Mouse (Mus musculus) hindbrain, embryonic 11.5 days (tissue): ENCODE measurements around the gene Bcl2a1d. TPM values are rescaled to one million over a fixed set of nuclear protein-coding genes. Genes with fewer than 3 reads are reported as not detected.
"Not testable (repeated sequence)": the region's sequence is repeated elsewhere in the genome, so short reads cannot be mapped to it uniquely, and the experiment has no call there.

Source experiments
- ATAC-seq: fragments of 200-750 bp; cut with Nextera tagmentation; 2 replicates; pipeline ENCODE4 v1.8.0; 2017; ENCODE audit warnings: mild to moderate bottlenecking, moderate TSS enrichment, moderate library complexity; ENCODE audit not compliant: low FRiP score
- DNase-seq: peaks from one replicate; pipeline ENCODE4 v3.0.0-alpha.2; 2015; ENCODE audit warnings: low spot score
- H3K27ac ChIP-seq: fragments of 300-500 bp; sonication (generic); 2 replicates; pipeline ENCODE4 v1.5.1; 2014; ENCODE audit warnings: mild to moderate bottlenecking, low read depth, low read length
- H3K27me3 ChIP-seq: fragments of 300-500 bp; sonication (generic); 2 replicates; pipeline ENCODE4 v1.6.1; 2014; ENCODE audit warnings: mild to moderate bottlenecking, low read length, moderate library complexity, mixed read lengths; ENCODE audit not compliant: control insufficient read depth, insufficient read depth
- H3K36me3 ChIP-seq: fragments of 300-500 bp; sonication (generic); 2 replicates; pipeline ENCODE4 v1.6.1; 2014; ENCODE audit warnings: mild to moderate bottlenecking, low read length, moderate library complexity, mixed read lengths; ENCODE audit not compliant: control insufficient read depth, insufficient read depth
- H3K4me1 ChIP-seq: fragments of 300-500 bp; sonication (generic); replicated peaks from 2 replicates; pipeline ENCODE4 v1.6.1; 2014; ENCODE audit warnings: low read length, mixed read lengths; ENCODE audit not compliant: control insufficient read depth, insufficient read depth
- H3K4me2 ChIP-seq: fragments of 300-500 bp; sonication (generic); replicated peaks from 2 replicates; pipeline ENCODE4 v1.6.1; 2014; ENCODE audit warnings: mild to moderate bottlenecking, low read depth, low read length
- H3K4me3 ChIP-seq: fragments of 300-500 bp; sonication (generic); 2 replicates; pipeline ENCODE4 v1.5.1; 2014; ENCODE audit warnings: low read depth, low read length
- H3K9ac ChIP-seq: fragments of 300-500 bp; sonication (generic); 2 replicates; pipeline ENCODE4 v1.6.1; 2014; ENCODE audit warnings: low read depth, low read length
- H3K9me3 ChIP-seq: fragments of 300-500 bp; sonication (generic); 2 replicates; pipeline ENCODE4 v1.6.1; 2016; ENCODE audit warnings: low read length; ENCODE audit not compliant: control insufficient read depth
- WGBS: fragments of 180-500 bp; shearing (Covaris S2); extraction: QIAGEN DNeasy Blood & Tissue Kit; methylation state at CpG from one replicate; pipeline ENCODE4 v1.1.7; 2014; 5-methylcytosine and 5-hydroxymethylcytosine counted together
- polyA plus RNA-seq: library from polyadenylated mRNA; unstranded; fragments of >200 nt; fragmentation: Nextera tagmentation; extraction: Ambion mirVana; gene quantifications from 2 replicates; pipeline ENCODE4 v1.2.1, GENCODE M21; 2014

Bcl2a1d gene
- polyA plus RNA-seq, 1 experiment from 2014 or later: not detected

DNA sequence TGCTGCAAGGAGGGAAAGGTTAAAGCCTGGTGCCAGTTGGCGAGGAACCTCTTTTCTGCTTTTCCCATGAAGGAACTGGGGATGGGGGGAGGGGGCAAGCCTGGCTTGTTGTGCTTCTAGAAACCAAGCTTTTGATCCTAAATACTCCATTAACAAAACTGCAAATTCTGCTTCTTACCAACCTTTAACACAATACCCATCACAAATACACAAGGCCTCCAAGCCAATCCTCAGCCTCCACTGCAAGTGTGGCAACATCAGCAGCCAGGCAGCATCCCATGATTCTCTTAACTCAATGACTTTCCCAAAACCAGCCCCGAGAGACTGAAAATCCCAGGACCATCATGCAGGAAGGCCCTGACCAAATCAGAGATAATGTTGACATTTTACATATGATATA, 21.3 kb downstream of the Bcl2a1d start:
- not testable (repeated sequence) for H3K9ac ChIP-seq, DNase-seq, H3K36me3 ChIP-seq, H3K9me3 ChIP-seq, H3K27me3 ChIP-seq, ATAC-seq, H3K4me1 ChIP-seq, H3K4me2 ChIP-seq, H3K27ac ChIP-seq, H3K4me3 ChIP-seq
- WGBS: 91% methylated on average over 2 of the region's 2 CpGs

DNA sequence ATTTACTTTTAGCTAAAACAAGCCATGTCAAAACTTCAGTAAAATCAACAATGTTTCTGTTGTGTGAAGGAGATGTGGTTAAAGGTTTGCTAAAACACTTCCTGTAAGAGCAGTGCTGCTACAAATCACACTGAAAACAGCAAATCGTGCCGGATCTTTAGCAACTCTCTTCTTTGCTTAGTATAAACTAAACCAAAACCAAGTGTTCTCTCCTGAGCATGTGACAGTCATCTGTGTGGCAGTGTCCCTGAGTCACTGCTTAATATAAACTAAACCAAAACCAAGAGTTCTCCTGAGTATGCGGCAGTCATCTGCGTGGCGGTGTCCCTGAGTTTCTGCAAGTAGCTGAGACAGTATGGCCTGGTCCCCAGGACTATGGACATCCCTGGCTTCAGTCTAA, 21.9 kb downstream of the Bcl2a1d start:
- not testable (repeated sequence) for H3K9ac ChIP-seq, DNase-seq, H3K36me3 ChIP-seq, H3K4me1 ChIP-seq, H3K27ac ChIP-seq, H3K4me2 ChIP-seq, H3K9me3 ChIP-seq, ATAC-seq, H3K27me3 ChIP-seq, H3K4me3 ChIP-seq
- WGBS: 94% methylated on average over 5 of the region's 5 CpGs

DNA sequence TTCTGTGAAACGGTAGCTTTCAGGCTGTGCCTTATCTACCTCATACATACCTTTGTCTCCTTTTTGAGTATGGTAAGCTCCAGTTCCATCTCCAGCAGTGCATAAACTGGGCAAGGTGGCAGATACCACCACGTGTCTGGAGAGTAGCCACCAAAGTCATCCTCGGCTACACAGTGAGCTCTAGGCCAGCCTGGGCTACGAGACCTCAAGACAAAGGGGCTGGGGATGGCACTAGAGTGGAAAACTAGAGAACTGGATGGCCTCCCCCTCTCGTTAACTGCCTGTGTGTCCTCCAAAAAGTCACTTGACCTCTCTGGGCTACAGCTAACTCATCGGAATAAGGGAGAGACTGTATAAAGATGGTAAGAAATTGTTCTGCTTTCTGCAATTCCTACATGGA, 22.4 kb downstream of the Bcl2a1d start:
- H3K9me3 ChIP-seq: no peaks in the 10 kb centered on the region
- no peaks in the 10 kb centered on the region for H3K36me3 ChIP-seq
- ATAC-seq: no peak
- H3K4me1 ChIP-seq: no peaks in the 10 kb centered on the region
- H3K27me3 ChIP-seq: no peaks in the 10 kb centered on the region
- WGBS: 89% methylated on average over 6 of the region's 6 CpGs
- H3K4me3 ChIP-seq: no peak overlapping the region
- no peak overlapping the region for H3K4me2 ChIP-seq
- H3K9ac ChIP-seq: no peak overlapping the region
- no peak for DNase-seq
- H3K27ac ChIP-seq: no peak overlapping the region

DNA sequence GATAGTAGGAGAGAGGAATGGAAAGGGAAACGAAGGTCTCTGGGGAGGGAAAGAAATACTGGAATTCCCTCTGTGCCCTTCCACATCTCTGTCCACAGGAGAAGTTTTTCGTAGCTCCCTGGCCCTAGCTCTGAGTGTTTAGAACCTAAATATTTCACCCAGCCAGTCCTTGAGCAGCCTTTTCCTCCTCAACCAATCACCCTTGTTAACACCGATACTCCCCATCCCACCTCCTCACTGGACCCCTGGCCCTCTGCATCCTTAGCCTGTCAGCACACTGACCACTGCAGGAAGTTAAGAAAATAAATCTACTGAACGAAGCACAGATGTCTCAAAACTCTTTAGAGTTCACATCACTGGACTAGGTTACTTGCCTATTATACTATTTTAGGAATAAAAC, 25.0 kb downstream of the Bcl2a1d start:
- H3K27ac ChIP-seq: no peak overlapping the region
- H3K9ac ChIP-seq: no peak overlapping the region
- H3K36me3 ChIP-seq: no peaks in the 10 kb centered on the region
- H3K4me2 ChIP-seq: no peak overlapping the region
- DNase-seq (no peak), ATAC-seq (no peak)
- H3K27me3 ChIP-seq: no peaks in the 10 kb centered on the region
- H3K9me3 ChIP-seq: no peaks in the 10 kb centered on the region
- no peak overlapping the region for H3K4me3 ChIP-seq
- no peaks in the 10 kb centered on the region for H3K4me1 ChIP-seq
- WGBS: 76% methylated on average over 4 of the region's 4 CpGs

DNA sequence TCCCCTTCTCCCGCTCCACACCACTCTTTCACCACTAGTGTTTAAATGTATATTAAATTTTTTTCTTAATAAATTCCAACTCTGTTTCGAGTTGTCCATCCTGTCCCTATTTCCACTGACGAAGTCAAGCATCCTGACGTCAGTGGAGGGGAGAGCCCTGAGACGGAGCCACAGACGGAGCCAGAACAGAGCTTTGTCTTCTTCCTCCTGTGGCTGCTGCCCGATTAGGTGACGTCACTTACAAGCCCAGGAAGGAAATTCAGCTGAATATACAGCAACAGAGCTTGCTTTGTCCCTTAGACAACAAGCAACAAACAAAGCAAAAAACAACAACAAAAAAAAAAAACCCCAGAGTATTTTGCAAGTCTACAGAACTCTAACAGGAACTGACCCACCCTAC, 26.6 kb downstream of the Bcl2a1d start:
- not testable (repeated sequence) for H3K4me3 ChIP-seq, ATAC-seq, H3K27me3 ChIP-seq, DNase-seq, H3K4me2 ChIP-seq, H3K9ac ChIP-seq, H3K9me3 ChIP-seq, H3K36me3 ChIP-seq, H3K27ac ChIP-seq, H3K4me1 ChIP-seq
- 78% methylated on average over 8 of the region's 8 CpGs for WGBS

DNA sequence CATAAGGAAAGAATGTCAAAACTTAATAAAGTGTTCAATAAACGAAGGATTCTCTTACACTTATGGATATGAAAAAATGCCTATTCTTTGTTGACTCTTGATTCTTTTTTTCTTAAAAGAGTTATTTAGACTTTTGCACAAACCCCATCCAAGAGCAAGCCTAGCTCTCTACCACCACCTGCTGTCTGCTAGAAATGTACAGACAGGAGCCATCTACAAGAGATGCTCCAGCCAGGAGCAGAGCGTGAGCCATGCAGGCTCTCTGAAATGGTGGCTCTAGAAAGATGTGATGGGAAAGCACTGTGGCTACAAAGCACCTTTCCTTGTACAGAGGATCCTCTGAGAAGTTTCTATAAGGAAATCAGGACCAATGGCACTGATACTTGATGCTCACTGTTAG, 33.0 kb downstream of the Bcl2a1d start:
- not testable (repeated sequence) for ATAC-seq, H3K4me1 ChIP-seq, H3K27ac ChIP-seq, H3K27me3 ChIP-seq, H3K36me3 ChIP-seq, H3K4me3 ChIP-seq, DNase-seq, H3K4me2 ChIP-seq, H3K9me3 ChIP-seq, H3K9ac ChIP-seq
- no CpG with 5 or more reads among the region's 2 CpGs for WGBS

DNA sequence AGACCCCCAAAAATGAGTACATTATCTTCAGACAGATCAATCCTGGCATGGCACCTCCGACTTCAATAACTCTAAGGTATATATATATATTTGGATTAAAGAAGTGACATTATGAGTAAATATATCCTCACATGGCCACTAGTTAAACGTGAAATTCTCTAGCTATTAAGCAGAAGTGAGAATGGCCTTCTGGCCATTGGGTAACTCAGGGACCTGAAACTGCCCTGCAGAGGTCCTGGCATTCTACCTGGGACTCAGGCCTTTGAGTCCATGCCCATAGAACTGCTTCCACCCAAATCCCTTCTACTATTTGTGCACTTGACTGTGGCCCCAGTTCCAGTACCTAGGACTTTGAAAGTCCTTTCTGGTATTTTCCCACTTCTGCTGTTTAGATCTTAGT, 40.4 kb downstream of the Bcl2a1d start:
- H3K4me1 ChIP-seq, H3K9me3 ChIP-seq: not testable (repeated sequence)

DNA sequence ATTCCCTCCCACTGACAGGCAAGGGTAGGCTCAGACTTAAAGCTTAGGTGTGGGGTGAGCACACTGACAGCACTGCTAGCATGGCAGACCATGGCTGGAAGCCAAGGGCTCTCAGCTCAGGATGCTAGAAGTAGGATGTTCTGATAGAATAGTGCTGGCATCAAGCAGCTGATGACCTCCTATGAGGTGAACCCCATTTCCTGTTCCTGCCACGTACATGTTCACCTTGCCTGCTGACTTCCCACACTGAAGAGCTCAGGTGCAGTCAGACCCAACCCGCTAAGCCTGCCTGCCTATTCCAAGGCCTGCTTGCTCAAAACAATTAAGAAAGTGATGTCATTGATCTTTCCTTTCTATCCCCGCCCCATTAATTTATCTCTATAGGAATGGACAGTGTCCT, 42.3 kb downstream of the Bcl2a1d start:
- 95% methylated on average over 3 of the region's 3 CpGs for WGBS

More for the DNA sequence above, 40.4 kb downstream of the Bcl2a1d start:
- not testable (repeated sequence) for H3K27me3 ChIP-seq, H3K27ac ChIP-seq, H3K36me3 ChIP-seq, DNase-seq, H3K4me2 ChIP-seq, H3K4me3 ChIP-seq, H3K9ac ChIP-seq, ATAC-seq
- 84% methylated on average over 2 of the region's 2 CpGs for WGBS

DNA sequence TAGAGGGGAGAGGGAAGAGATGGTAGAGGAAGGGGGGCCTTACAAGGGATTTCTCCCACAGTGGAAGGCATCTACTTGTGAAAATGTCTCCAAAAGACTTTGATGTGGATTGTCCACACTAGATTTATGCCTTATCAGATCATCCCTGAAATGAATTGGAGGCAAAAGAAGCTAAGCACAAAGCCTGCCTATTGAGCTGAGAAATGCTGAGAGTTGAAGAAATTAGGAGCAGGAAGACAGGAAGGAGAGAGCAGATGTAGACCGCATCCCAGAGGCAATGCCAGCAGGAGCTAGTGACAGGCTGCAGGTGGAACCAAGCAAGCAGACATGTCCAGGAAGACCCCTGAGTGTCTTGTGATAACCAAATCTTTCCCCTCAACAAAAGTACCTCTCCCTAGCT, 45.0 kb downstream of the Bcl2a1d start:
- 100% methylated on average over 1 of the region's 1 CpGs for WGBS

More for the DNA sequence above, 42.3 kb downstream of the Bcl2a1d start:
- H3K4me3 ChIP-seq, H3K27me3 ChIP-seq, H3K4me1 ChIP-seq, H3K9me3 ChIP-seq, ATAC-seq, H3K4me2 ChIP-seq, H3K27ac ChIP-seq, H3K36me3 ChIP-seq, DNase-seq, H3K9ac ChIP-seq: not testable (repeated sequence)

More for the DNA sequence above, 45.0 kb downstream of the Bcl2a1d start:
- not testable (repeated sequence) for H3K27ac ChIP-seq, ATAC-seq, H3K36me3 ChIP-seq, H3K9ac ChIP-seq, H3K4me1 ChIP-seq, H3K4me2 ChIP-seq, DNase-seq, H3K27me3 ChIP-seq, H3K9me3 ChIP-seq, H3K4me3 ChIP-seq
